Mouse (Mus musculus): ENCODE data around the gene Gdf9.

Gdf9 gene

DNA sequence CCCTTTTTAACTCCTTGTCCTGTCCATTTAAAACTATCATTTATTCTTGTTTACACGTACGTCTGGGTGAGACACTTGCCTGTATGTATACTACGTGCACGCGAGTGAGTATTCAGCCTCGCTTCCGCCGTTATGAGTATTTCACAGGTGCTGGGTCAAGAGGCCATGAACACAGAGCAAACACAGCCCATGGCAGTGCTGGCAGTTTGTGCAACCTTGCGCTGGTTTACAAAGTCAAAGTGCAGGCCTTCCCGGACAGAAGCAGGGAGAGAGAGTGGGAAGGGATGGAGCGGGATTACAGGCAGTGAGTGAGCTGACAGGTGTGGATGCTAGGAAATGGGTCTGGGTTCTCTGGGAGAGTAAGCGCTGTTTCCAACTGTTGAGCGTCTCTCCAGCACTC lies 15.4 kb downstream of the Gdf9 start:
- no peak for DNase-seq

- DNase-seq: no peak
Measured at GRCm38 (mm10) chr11:53447996-53448395, 17.2 kb downstream of the Gdf9 start.

DNA sequence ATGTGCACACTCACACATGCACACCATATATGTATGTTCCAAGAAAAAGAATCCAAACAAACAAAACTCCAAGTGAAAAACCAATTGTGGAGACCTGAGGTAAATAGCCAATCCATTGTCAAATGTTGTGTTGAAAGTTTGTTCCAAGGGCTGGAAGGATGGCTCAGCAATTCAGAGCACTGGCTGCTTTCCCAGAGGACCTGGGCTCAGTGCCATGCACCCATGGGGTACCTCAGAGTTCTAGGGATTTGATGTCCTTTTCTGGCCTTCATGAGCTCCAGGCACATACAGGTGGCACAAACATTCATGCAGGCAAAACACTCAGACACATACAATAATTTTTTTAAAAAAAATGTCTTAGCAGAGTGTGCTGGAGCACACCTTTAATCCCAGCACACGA lies 17.7 kb downstream of the Gdf9 start:
- DNase-seq: peak; percentile 96 to 99

- DNase-seq: no peak
Measured at GRCm38 (mm10) chr11:53450070-53450705, 19.4 kb downstream of the Gdf9 start.

DNA sequence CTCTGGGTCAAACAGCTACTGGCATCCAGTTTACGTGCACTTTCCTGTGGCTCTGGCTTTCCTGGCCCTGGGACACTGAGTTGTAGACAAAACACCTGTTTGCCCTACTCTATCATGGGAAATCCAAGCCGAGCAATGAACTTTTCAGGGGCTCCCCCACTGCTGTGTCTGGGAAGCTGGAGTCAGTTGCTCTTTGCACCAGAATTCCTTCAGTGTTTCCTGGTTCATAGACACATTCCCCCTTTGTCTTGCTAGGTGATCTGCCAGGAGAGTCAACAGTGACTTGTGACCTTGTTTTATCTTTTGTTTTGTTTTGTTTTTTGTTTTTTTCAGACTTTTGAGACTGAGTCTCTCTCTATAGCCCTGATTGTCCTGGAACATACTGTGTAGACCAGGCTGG lies 20.5 kb downstream of the Gdf9 start:
- DNase-seq: no peak

- peak; percentile 59 to 60 for DNase-seq
Measured at GRCm38 (mm10) chr11:53452396-53452795, 21.6 kb downstream of the Gdf9 start.

DNA sequence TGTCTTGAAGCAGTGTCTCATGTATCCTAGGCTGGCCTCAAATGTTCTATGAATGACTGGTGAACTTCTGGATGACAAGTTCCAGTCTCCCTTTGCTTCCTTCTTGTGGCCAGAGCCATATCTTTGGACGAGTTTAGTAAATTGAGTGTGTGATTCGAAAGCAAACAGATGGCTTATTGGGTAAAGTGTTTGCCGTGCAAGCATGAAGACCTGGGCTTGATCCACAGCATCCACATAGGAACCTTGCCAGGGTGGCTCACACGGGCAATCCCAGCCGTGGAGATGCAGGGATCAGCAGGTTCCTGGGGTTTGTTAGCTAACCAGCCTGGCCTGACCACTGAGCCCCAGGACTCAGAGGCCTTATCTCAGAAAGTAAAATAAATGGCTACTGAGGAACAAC lies 22.2 kb downstream of the Gdf9 start:
- DNase-seq: no peak

- DNase-seq: peak; percentile 44 to 46
Measured at GRCm38 (mm10) chr11:53456474-53457371, 25.9 kb downstream of the Gdf9 start, which contains the start of the genes Gm10447 and Shroom1. Gene Gm10447, minus strand, starts transcription at chr11:53457110. Gene Shroom1, plus strand, starts transcription at chr11:53457205.

- DNase-seq: no peak
Measured at GRCm38 (mm10) chr11:53457372-53457954, 26.6 kb downstream of the Gdf9 start.

DNA sequence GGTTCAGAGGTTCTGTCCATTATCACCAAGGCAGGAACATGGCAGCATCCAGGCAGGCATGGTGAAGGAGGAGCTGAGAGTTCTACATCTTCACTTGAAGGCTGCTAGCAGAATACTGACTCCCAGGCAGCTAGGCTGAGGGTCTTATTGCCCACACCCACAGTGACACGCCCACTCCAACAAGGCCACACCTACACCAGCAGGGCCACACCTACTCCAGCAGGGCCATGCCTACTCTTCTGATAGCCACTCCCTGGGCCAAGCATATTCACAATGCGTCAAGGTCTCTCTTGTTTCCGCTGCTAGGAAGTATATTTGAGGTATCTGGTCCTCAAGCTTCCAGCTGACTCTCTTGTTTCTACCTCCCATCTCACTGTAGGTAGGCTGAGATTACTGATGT lies 28.2 kb downstream of the Gdf9 start:
- DNase-seq: no peak

- DNase-seq: no peak
Measured at GRCm38 (mm10) chr11:53460192-53460591, 29.4 kb downstream of the Gdf9 start.

GRCm38 (mm10) chr11:53461727-53462126 lies 30.9 kb downstream of the Gdf9 start:
- no peak for DNase-seq

GRCm38 (mm10) chr11:53463551-53464424 lies 33.0 kb downstream of the Gdf9 start:
- peak in 1 of 2 experiments; percentile 26 for DNase-seq

DNA sequence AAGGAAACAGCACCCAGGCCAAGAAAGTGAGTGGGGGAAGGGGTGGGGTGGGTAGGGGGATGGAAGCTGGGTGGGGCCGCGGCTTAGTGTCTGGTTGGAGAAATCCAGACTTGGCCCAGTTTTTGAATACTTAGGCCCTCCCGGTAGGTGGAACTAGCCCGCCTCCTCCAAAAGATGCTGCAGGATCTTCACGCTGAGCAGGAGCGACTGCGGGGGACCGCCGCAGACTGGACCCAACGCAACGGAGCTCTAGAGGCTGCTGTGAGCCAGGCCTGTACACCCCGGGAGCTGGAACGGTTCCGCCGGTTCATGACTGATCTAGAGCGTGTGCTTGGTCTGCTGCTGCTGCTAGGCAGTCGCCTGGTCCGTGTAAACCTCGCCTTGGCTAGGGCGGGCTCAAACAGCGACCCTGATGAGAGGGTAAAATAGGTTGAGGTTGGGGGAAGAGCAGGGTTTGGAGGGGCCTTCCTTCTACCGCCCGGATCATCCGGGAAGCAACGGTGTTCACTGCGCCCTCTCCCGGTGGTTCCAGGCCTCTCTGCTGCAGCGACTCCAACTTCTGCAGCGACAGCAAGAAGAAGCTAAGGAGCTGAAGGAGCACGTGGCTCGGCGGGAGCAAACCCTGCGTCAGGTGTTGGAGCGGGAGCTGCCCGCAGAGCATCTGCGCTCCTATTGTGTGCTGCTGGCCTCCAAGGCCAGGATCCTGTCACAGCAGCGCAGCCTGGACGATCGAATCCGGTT lies 35.6 kb downstream of the Gdf9 start:
- DNase-seq: peak; percentile 91 to 92

DNA sequence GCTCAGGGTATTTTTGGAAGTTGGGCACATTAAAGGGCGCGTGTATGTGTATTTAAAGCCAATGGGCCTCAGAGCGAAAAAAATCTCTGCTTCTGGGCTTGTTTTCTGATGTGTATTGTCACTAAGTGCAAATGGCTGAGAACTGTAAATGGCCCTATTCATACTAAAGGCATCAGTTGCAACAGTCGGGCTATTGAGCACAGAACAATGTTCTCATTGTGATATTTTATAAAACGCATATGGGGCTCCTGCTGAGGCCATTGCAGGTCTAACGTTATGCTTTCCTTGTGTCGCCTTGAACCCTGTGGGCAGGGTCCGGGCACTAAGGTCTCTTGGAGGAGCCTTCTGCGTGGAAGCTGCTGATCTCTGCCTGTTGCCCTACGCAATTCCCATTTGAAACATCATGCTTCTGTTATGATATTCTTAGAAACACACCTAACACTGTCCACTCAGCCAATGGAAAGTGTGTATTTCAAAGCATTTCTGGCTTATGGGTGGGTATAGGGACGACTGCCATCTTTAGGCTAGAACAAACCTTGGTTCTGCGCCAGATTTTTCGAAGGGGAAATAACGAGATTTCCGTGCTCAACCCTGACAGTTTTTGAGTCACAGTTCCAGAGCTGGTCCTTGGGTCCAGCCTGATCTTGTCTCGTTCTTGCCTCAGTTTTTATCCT lies 38.6 kb downstream of the Gdf9 start:
- no peak for DNase-seq

DNA sequence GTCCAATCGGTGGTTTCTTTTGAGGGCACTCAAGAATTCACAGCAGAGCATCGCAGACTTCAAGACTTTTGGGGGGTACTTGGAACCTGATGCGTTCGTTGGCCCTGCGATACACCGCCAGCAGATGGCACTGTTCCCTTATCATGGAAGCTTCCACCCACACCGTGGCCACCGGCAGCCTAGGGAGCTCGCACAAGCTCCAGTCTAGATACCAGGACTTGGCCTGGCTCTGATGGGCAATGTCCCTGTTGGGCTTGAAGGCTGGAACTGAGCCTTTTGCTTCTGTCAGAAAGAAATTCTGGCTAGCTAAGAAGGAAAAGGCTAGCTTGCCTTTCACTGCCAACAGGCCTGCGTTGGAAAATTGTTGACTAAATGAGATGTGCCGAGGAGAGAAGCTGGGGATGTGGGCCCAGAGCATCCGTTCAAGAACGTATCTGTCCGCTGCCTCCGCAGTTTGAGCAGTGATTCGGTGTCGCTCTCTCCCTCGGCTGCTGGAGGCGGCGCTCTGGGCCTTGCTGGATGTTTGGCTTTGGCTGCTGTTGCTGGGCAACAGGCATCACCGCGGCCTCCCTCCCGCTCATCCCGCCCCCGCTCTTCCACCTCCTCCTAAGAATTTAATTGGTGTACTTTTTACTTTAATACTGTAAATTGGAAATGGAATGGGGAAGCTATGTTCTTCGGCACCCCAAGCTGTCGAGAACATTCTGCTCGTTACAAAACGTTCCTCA lies 39.3 kb downstream of the Gdf9 start, which contains the start of gene Gm9837:
TSS of gene Gm9837 (minus strand) at position 512 of the 728 bp plus-strand sequence.
- peak; percentile 94 to 97 for DNase-seq

DNA sequence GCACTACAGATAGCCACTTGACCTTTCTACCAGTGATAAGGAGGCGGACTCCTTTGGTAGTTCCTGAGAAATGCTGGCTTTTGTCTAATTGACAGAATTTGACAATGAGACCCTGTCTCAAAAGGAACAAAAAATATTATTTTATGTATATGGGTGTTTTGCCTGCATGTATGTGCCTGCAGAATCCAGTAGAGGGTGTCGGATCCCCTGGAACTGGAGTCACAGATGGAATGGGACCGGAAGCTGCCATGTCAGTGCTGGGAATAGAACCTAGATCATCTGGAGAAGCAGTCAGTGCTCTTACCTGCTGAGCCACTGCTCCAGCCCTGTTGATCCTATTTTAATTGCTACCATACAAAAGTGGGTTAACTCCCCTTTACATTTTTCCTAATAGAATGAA lies 41.9 kb downstream of the Gdf9 start:
- DNase-seq: no peak

- DNase-seq: no peak
Measured at GRCm38 (mm10) chr11:53475620-53476019, 44.8 kb downstream of the Gdf9 start.

GRCm38 (mm10) chr11:53477833-53478232 lies 47.0 kb downstream of the Gdf9 start:
- no peak for DNase-seq

- peak; percentile 58 to 60 for DNase-seq
Measured at GRCm38 (mm10) chr11:53478383-53479170, 47.8 kb downstream of the Gdf9 start.
